Mouse (Mus musculus) kidney, postnatal 0 days (tissue): ENCODE measurements around the gene Serpine2. TPM values are rescaled to one million over a fixed set of nuclear protein-coding genes. Genes with fewer than 3 reads are reported as not detected.

Experiments
- ATAC-seq: fragments of 200-750 bp; cut with Nextera tagmentation; replicated peaks from 2 replicates; pipeline ENCODE4 v1.8.0; 2017; ENCODE audit warnings: low read depth, moderate number of reproducible peaks, moderate TSS enrichment, moderate library complexity; ENCODE audit not compliant: low FRiP score
- DNase-seq: peaks from one replicate; pipeline ENCODE4 v3.0.0-alpha.2; 2016; ENCODE audit warnings: low spot score
- H3K27ac ChIP-seq: fragments of 300-500 bp; sonication (generic); 2 replicates; pipeline ENCODE4 v1.5.1; 2014; ENCODE audit warnings: mild to moderate bottlenecking
- H3K27me3 ChIP-seq: fragments of 300-500 bp; sonication (generic); 2 replicates; pipeline ENCODE4 v1.6.1; 2014; ENCODE audit warnings: low read length, mixed read lengths; ENCODE audit not compliant: insufficient read depth
- H3K36me3 ChIP-seq: fragments of 300-500 bp; sonication (generic); 2 replicates; pipeline ENCODE4 v1.6.1; 2014; ENCODE audit warnings: low read length, mixed read lengths; ENCODE audit not compliant: insufficient read depth
- H3K4me1 ChIP-seq: fragments of 300-500 bp; sonication (generic); replicated peaks from 2 replicates; pipeline ENCODE4 v1.6.1; 2014; ENCODE audit warnings: antibody characterized with exemption, low read length, mixed read lengths; ENCODE audit not compliant: insufficient read depth
- H3K4me2 ChIP-seq: fragments of 300-500 bp; sonication (generic); 2 replicates; pipeline ENCODE4 v1.6.1; 2014; ENCODE audit warnings: mild to moderate bottlenecking, low read length, moderate library complexity, mixed read lengths
- H3K4me3 ChIP-seq: fragments of 300-500 bp; sonication (generic); replicated peaks from 2 replicates; pipeline ENCODE4 v1.5.1; 2014; ENCODE audit warnings: low read depth, low read length
- H3K9ac ChIP-seq: fragments of 300-500 bp; sonication (generic); 2 replicates; pipeline ENCODE4 v1.6.1; 2014; ENCODE audit warnings: low read depth, low read length
- H3K9me3 ChIP-seq: fragments of 300-500 bp; sonication (generic); replicated peaks from 2 replicates; pipeline ENCODE4 v1.6.1; 2016; ENCODE audit warnings: low read length, inconsistent platforms, mixed read lengths
- CTCF ChIP-seq: IDR thresholded peaks from 2 replicates; pipeline ENCODE4 v1.5.1; 2016; ENCODE audit warnings: antibody characterized with exemption, low read depth, mild to moderate bottlenecking, moderate library complexity
- whole genome bisulfite sequencing: fragments of 180-500 bp; shearing (Covaris S2); extraction: QIAGEN DNeasy Blood & Tissue Kit; methylation state at CpG from one replicate; pipeline ENCODE4 v1.1.7; 2014; 5-methylcytosine and 5-hydroxymethylcytosine counted together
- polyA plus RNA-seq: library from polyadenylated mRNA; unstranded; fragments of >200 nt; fragmentation: Nextera tagmentation; extraction: Ambion mirVana; gene quantifications from 2 replicates; pipeline ENCODE4 v1.2.1, GENCODE M21; 2015

Gene Serpine2
- polyA plus RNA-seq, 1 experiment from 2014 or later: 203 TPM

DNA sequence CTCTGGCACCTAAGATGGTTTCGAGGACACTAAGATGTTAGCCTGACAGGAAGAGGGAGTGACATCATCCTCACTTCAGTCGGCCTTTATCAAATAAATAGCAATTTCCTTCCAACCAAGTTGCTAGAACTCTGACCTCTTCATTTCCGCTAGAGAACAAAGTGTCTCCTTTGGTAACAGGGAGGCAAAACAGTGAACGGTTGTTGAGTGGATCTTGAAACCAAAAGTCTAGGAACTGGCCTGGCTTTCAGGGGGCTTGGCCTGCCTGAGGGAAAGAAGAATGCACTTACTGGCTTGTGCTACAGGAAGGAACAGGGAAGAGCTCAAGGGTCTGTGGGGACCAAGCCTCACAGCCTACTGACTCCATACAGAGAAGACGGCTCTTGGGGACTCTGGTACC lies 109.8 kb downstream of the Serpine2 start:
- Histone ChIP-seq H3K9me3 (no peaks in the 10 kb centered on the region), H3K4me3 (no peak overlapping the region), H3K27me3 (no peaks in the 10 kb centered on the region), H3K4me1 (no peaks in the 10 kb centered on the region), H3K4me2 (no peak overlapping the region), H3K36me3 (no peaks in the 10 kb centered on the region), H3K27ac (0 out of 2 replicates have a peak overlapping the region, but pooled peaks have one; percentile 36), H3K9ac (no peak overlapping the region)
- DNase-seq (peak; percentile 57), ATAC-seq (no peak)
- no peak for TF ChIP-seq CTCF
- WGBS: 81% methylated on average over 5 of the region's 5 CpGs

- DNase-seq (no peak), ATAC-seq (no peak)
- no peak overlapping the region for H3K9ac ChIP-seq
- H3K9me3 ChIP-seq: no peaks in the 10 kb centered on the region
- 92% methylated on average over 4 of the region's 4 CpGs for WGBS
- no peaks in the 10 kb centered on the region for H3K4me1 ChIP-seq
- TF ChIP-seq CTCF: no peak
- H3K27me3 ChIP-seq: no peaks in the 10 kb centered on the region
- no peak overlapping the region for H3K4me3 ChIP-seq
- no peak overlapping the region for H3K4me2 ChIP-seq
- no peaks in the 10 kb centered on the region for H3K36me3 ChIP-seq
- no peak overlapping the region for H3K27ac ChIP-seq
Measured at GRCm38 (mm10) chr1:79746056-79746455, 114.9 kb downstream of the Serpine2 start.

Other genes with a start within 250 kb of the Serpine2 start
- gene Ap1s3, start 189.2 kb downstream of the Serpine2 start, polyA plus RNA-seq: 0.97 and 1.5 TPM in 2 replicates
- 63.7 and 63.8 TPM in 2 replicates for gene Mrpl44, start 85.2 kb downstream of the Serpine2 start, polyA plus RNA-seq
- gene Wdfy1, start 85.0 kb downstream of the Serpine2 start, polyA plus RNA-seq: 48.4 and 49.2 TPM in 2 replicates